Mouse (Mus musculus): ENCODE measurements at regions not wholly inside any gene's neighbourhood (a gene's known extent, or its start where the extent isn't known, plus 50 kb on each side); places are given as distances from the start of the nearest gene placed in this dataset.

- Histone ChIP-seq H3K4me3 (no peak overlapping the region), H3K36me3 (no peaks in the 10 kb centered on the region), H3K9me3 (replicated peaks) (no peaks in the 10 kb centered on the region), H3K4me1 (peaks cover 7% of the 10 kb centered on the region; the same call in 1 of the 2 replicates), H3K27ac (no peak overlapping the region), H3K27me3 (ENCODE audit: low read depth, poor library complexity, severe bottlenecking) (no peaks in the 10 kb centered on the region)
- 75% methylated on average over 3 of the region's 3 CpGs for WGBS
- no peak for DNase-seq (ENCODE audit: low spot score)
These were observed 324.3 kb upstream of the Nrsn1 start for GRCm38 (mm10) chr13:25594629-25595028.

- Histone ChIP-seq H3K27ac (no peak overlapping the region), H3K27me3 (ENCODE audit: low read depth, poor library complexity, severe bottlenecking) (no peaks in the 10 kb centered on the region), H3K9me3 (replicated peaks) (no peaks in the 10 kb centered on the region), H3K4me3 (no peak overlapping the region), H3K36me3 (no peaks in the 10 kb centered on the region), H3K4me1 (no peaks in the 10 kb centered on the region)
- 84% methylated on average over 5 of the region's 5 CpGs for WGBS
- no peak for DNase-seq (ENCODE audit: low spot score)
These were observed 300.3 kb upstream of the Nrsn1 start for GRCm38 (mm10) chr13:25570641-25571040.

- H3K27ac ChIP-seq: peak overlapping the region; percentile 73
- no peak overlapping the region for H3K4me3 ChIP-seq
- no peaks in the 10 kb centered on the region for H3K36me3 ChIP-seq
- no peaks in the 10 kb centered on the region for H3K9me3 ChIP-seq (replicated peaks)
- no peaks in the 10 kb centered on the region for H3K27me3 ChIP-seq (ENCODE audit: low read depth, poor library complexity, severe bottlenecking)
- peak; percentile 57 for DNase-seq (ENCODE audit: low spot score)
- H3K4me1 ChIP-seq: peaks cover 3% of the 10 kb centered on the region
- 26% methylated on average over 2 of the region's 2 CpGs for WGBS
These were observed 292.4 kb upstream of the Nrsn1 start for GRCm38 (mm10) chr13:25562746-25563145.

GRCm38 (mm10) chr13:25560339-25560738 is 290.0 kb upstream of the Nrsn1 start:
- DNase-seq (ENCODE audit: low spot score): no peak
- WGBS: 76% methylated on average over 2 of the region's 2 CpGs
- Histone ChIP-seq H3K4me3 (no peak overlapping the region), H3K27ac (no peak overlapping the region), H3K9me3 (replicated peaks) (no peaks in the 10 kb centered on the region), H3K27me3 (ENCODE audit: low read depth, poor library complexity, severe bottlenecking) (no peaks in the 10 kb centered on the region), H3K4me1 (peaks cover 3% of the 10 kb centered on the region), H3K36me3 (no peaks in the 10 kb centered on the region)

- no peak for DNase-seq (ENCODE audit: low spot score)
- H3K4me3 ChIP-seq: no peak overlapping the region
- no peaks in the 10 kb centered on the region for H3K27me3 ChIP-seq (ENCODE audit: low read depth, poor library complexity, severe bottlenecking)
- no peaks in the 10 kb centered on the region for H3K36me3 ChIP-seq
- no peak overlapping the region for H3K27ac ChIP-seq
- WGBS: 84% methylated on average over 6 of the region's 6 CpGs
- H3K9me3 ChIP-seq (replicated peaks): no peaks in the 10 kb centered on the region
- H3K4me1 ChIP-seq: peaks cover 3% of the 10 kb centered on the region; the same call in 1 of the 2 replicates
These were observed 284.7 kb upstream of the Nrsn1 start for GRCm38 (mm10) chr13:25554962-25555361.

- 91% methylated on average over 9 of the region's 9 CpGs for WGBS
- H3K4me3 ChIP-seq: no peak overlapping the region
- no peaks in the 10 kb centered on the region for H3K4me1 ChIP-seq
- H3K27ac ChIP-seq: no peak overlapping the region; the same call in 1 of the 2 replicates
- H3K27me3 ChIP-seq (ENCODE audit: low read depth, poor library complexity, severe bottlenecking): no peaks in the 10 kb centered on the region
- 0 out of 2 replicates have a peak, but pooled peaks cover 2% of the 10 kb centered on the region for H3K36me3 ChIP-seq
- H3K9me3 ChIP-seq (replicated peaks): 0 out of 2 replicates have a peak, but pooled peaks cover 4% of the 10 kb centered on the region
- no peak for DNase-seq (ENCODE audit: low spot score)
These were observed 278.2 kb upstream of the Nrsn1 start for GRCm38 (mm10) chr13:25548551-25548950.

- Histone ChIP-seq H3K4me1 (no peaks in the 10 kb centered on the region), H3K4me3 (no peak overlapping the region), H3K27me3 (ENCODE audit: low read depth, poor library complexity, severe bottlenecking) (no peaks in the 10 kb centered on the region), H3K36me3 (0 out of 2 replicates have a peak, but pooled peaks cover 2% of the 10 kb centered on the region), H3K27ac (no peak overlapping the region), H3K9me3 (replicated peaks) (0 out of 2 replicates have a peak, but pooled peaks cover 4% of the 10 kb centered on the region)
- no peak for DNase-seq (ENCODE audit: low spot score)
- 88% methylated on average over 12 of the region's 12 CpGs for WGBS
These were observed 277.1 kb upstream of the Nrsn1 start for GRCm38 (mm10) chr13:25547150-25548145.

- Histone ChIP-seq H3K27me3 (ENCODE audit: low read depth, poor library complexity, severe bottlenecking) (no peaks in the 10 kb centered on the region), H3K9me3 (replicated peaks) (0 out of 2 replicates have a peak, but pooled peaks cover 3% of the 10 kb centered on the region), H3K27ac (no peak overlapping the region), H3K4me1 (peaks cover 5% of the 10 kb centered on the region; the same call in 1 of the 2 replicates), H3K4me3 (no peak overlapping the region), H3K36me3 (no peaks in the 10 kb centered on the region)
- WGBS: 64% methylated on average over 3 of the region's 3 CpGs
- no peak for DNase-seq (ENCODE audit: low spot score)
These were observed 253.8 kb upstream of the Nrsn1 start for GRCm38 (mm10) chr13:25524094-25524493.

GRCm38 (mm10) chr13:25507355-25507754 is 237.1 kb upstream of the Nrsn1 start:
- no peak overlapping the region for H3K4me3 ChIP-seq
- H3K27ac ChIP-seq: 0 out of 2 replicates have a peak overlapping the region, but pooled peaks have one; percentile 19
- peaks cover 7% of the 10 kb centered on the region for H3K4me1 ChIP-seq
- no peaks in the 10 kb centered on the region for H3K36me3 ChIP-seq
- H3K9me3 ChIP-seq (replicated peaks): no peaks in the 10 kb centered on the region
- no peaks in the 10 kb centered on the region for H3K27me3 ChIP-seq (ENCODE audit: low read depth, poor library complexity, severe bottlenecking)
- DNase-seq (ENCODE audit: low spot score): no peak

- 83% methylated on average over 7 of the region's 7 CpGs for WGBS
- Histone ChIP-seq H3K9me3 (replicated peaks) (no peaks in the 10 kb centered on the region), H3K4me3 (no peak overlapping the region), H3K27me3 (ENCODE audit: low read depth, poor library complexity, severe bottlenecking) (no peaks in the 10 kb centered on the region), H3K36me3 (no peaks in the 10 kb centered on the region), H3K27ac (no peak overlapping the region), H3K4me1 (no peaks in the 10 kb centered on the region)
- DNase-seq (ENCODE audit: low spot score): no peak
These were observed 224.3 kb upstream of the Nrsn1 start for GRCm38 (mm10) chr13:25494492-25495034.

GRCm38 (mm10) chr13:25490036-25490435 is 219.7 kb upstream of the Nrsn1 start:
- H3K36me3 ChIP-seq: no peaks in the 10 kb centered on the region
- no peaks in the 10 kb centered on the region for H3K9me3 ChIP-seq (replicated peaks)
- DNase-seq (ENCODE audit: low spot score): no peak
- no peak overlapping the region for H3K27ac ChIP-seq
- no peaks in the 10 kb centered on the region for H3K4me1 ChIP-seq
- no peak overlapping the region for H3K4me3 ChIP-seq
- 76% methylated on average over 4 of the region's 4 CpGs for WGBS
- H3K27me3 ChIP-seq (ENCODE audit: low read depth, poor library complexity, severe bottlenecking): no peaks in the 10 kb centered on the region

GRCm38 (mm10) chr13:25483309-25483708 is 213.0 kb upstream of the Nrsn1 start:
- Histone ChIP-seq H3K27ac (no peak overlapping the region), H3K27me3 (ENCODE audit: low read depth, poor library complexity, severe bottlenecking) (no peaks in the 10 kb centered on the region), H3K9me3 (replicated peaks) (no peaks in the 10 kb centered on the region), H3K4me1 (no peaks in the 10 kb centered on the region), H3K36me3 (no peaks in the 10 kb centered on the region), H3K4me3 (no peak overlapping the region)
- WGBS: 74% methylated on average over 1 of the region's 1 CpGs
- DNase-seq (ENCODE audit: low spot score): no peak

- 80% methylated on average over 9 of the region's 9 CpGs for WGBS
These were observed 181.6 kb upstream of the Nrsn1 start for GRCm38 (mm10) chr13:25451917-25452316.

More at GRCm38 (mm10) chr13:25451917-25452316, 181.6 kb upstream of the Nrsn1 start:
- Histone ChIP-seq H3K4me3 (no peak overlapping the region), H3K9me3 (replicated peaks) (no peaks in the 10 kb centered on the region), H3K27ac (no peak overlapping the region), H3K36me3 (no peaks in the 10 kb centered on the region), H3K4me1 (no peaks in the 10 kb centered on the region), H3K27me3 (ENCODE audit: low read depth, poor library complexity, severe bottlenecking) (no peaks in the 10 kb centered on the region)
- no peak for DNase-seq (ENCODE audit: low spot score)

Data from limb, embryonic 10.5 days (tissue).